Comparison of ENCODE assay signal across 11 mouse cellular contexts in genomic region chr2:106796246-106796645, GRCm38 (mm10).
A peak's percentile ranks its signal among the peaks of the same experiment; 100 is the strongest.
DNase-seq lines count a peak whose midpoint lies in the region; ATAC-seq and TF ChIP-seq lines count a peak whose summit lies in the region.
"Had no signal": no experiment of that assay in that cellular context is flagged by ENCODE, and none has a peak within 500 bp of the region (broad histone marks: within the 10 kb centered on the region; RNA-seq: fewer than 3 reads in every experiment).

No protein-coding gene starts in this region.

- no peak for TF ChIP-seq CTCF in left cerebral cortex, adult 2 months (IDR thresholded peaks at IDR 0.05)

- H3K4me2 ChIP-seq in heart, embryonic 13.5 days, result peak overlapping the region; percentile 39
- H3K4me2 ChIP-seq in embryonic facial prominence, embryonic 13.5 days, result peak overlapping the region; percentile 41
- H3K4me2 ChIP-seq in hindbrain, embryonic 14.5 days (replicated peaks), result peak overlapping the region; percentile 30
- H3K4me2 ChIP-seq in midbrain, embryonic 16.5 days (ENCODE audit: low read length), result peak overlapping the region; percentile 49

- peak overlapping the region; percentile 25 for H3K27ac ChIP-seq in heart, embryonic 13.5 days (replicated peaks)
- peak overlapping the region; percentile 69 for H3K27ac ChIP-seq in embryonic facial prominence, embryonic 13.5 days
- H3K27ac ChIP-seq in hindbrain, embryonic 14.5 days, result peak overlapping the region; percentile 55
- H3K27ac ChIP-seq in midbrain, embryonic 16.5 days (ENCODE audit: low read length), result peak overlapping the region; percentile 51
- no peak overlapping the region for H3K27ac ChIP-seq in left cerebral cortex, adult 2 months
- H3K27ac ChIP-seq: heart, adult 2 months had no signal

- ATAC-seq in heart, embryonic 13.5 days (ENCODE audit: extremely low read depth, insufficient number of reproducible peaks, low FRiP score, low TSS enrichment), result no peak
- no peak for ATAC-seq in embryonic facial prominence, embryonic 13.5 days (ENCODE audit: insufficient number of reproducible peaks, insufficient read depth, low FRiP score, low TSS enrichment, low read depth)
- ATAC-seq in hindbrain, embryonic 14.5 days (ENCODE audit: low FRiP score), result 0 out of 2 replicates have a peak, but pooled peaks have one; percentile 11
- ATAC-seq in midbrain, embryonic 16.5 days, result peak; percentile 44; the same call in 1 of the 2 replicates

- peak overlapping the region; percentile 7; the same call in 1 of the 2 replicates for H3K9ac ChIP-seq in heart, embryonic 13.5 days
- H3K9ac ChIP-seq in embryonic facial prominence, embryonic 13.5 days, result 0 out of 2 replicates have a peak overlapping the region, but pooled peaks have one; percentile 27
- 0 out of 2 replicates have a peak overlapping the region, but pooled peaks have one; percentile 0 for H3K9ac ChIP-seq in hindbrain, embryonic 14.5 days
- H3K9ac ChIP-seq in midbrain, embryonic 16.5 days (ENCODE audit: low read depth, low read length), result peak overlapping the region; percentile 36

- no peaks in the 10 kb centered on the region for H3K27me3 ChIP-seq in heart, embryonic 13.5 days (replicated peaks)
- H3K27me3 ChIP-seq in embryonic facial prominence, embryonic 13.5 days, result no peaks in the 10 kb centered on the region
- no peaks in the 10 kb centered on the region for H3K27me3 ChIP-seq in hindbrain, embryonic 14.5 days (ENCODE audit: control insufficient read depth, insufficient read depth, low read length)
- no peaks in the 10 kb centered on the region for H3K27me3 ChIP-seq in midbrain, embryonic 16.5 days (ENCODE audit: control insufficient read depth, insufficient read depth, low read depth, low read length)

- no peaks in the 10 kb centered on the region; the same call in 1 of the 2 replicates for H3K36me3 ChIP-seq in heart, embryonic 13.5 days
- no peaks in the 10 kb centered on the region for H3K36me3 ChIP-seq in embryonic facial prominence, embryonic 13.5 days
- H3K36me3 ChIP-seq in hindbrain, embryonic 14.5 days (replicated peaks; ENCODE audit: control insufficient read depth, insufficient read depth), result no peaks in the 10 kb centered on the region; the same call in 1 of the 2 replicates
- no peaks in the 10 kb centered on the region for H3K36me3 ChIP-seq in midbrain, embryonic 16.5 days (ENCODE audit: control insufficient read depth, insufficient read depth, low read length)

- intact Hi-C loops in left cerebral cortex, adult 2 months (cut with DNase I), result no loop called here
- intact Hi-C loops in gastrocnemius, postnatal 36 days (cut with DNase I), result no loop called here

- peaks cover 56% of the 10 kb centered on the region for H3K4me1 ChIP-seq in heart, embryonic 13.5 days
- peaks cover 30% of the 10 kb centered on the region for H3K4me1 ChIP-seq in embryonic facial prominence, embryonic 13.5 days
- peaks cover 33% of the 10 kb centered on the region for H3K4me1 ChIP-seq in hindbrain, embryonic 14.5 days (replicated peaks; ENCODE audit: control insufficient read depth, insufficient read depth, low read length)
- H3K4me1 ChIP-seq in midbrain, embryonic 16.5 days (ENCODE audit: control insufficient read depth, insufficient read depth, low read length), result peaks cover 27% of the 10 kb centered on the region

- H3K9me3 ChIP-seq in heart, embryonic 13.5 days, result no peaks in the 10 kb centered on the region
- H3K9me3 ChIP-seq in embryonic facial prominence, embryonic 13.5 days, result no peaks in the 10 kb centered on the region
- no peaks in the 10 kb centered on the region for H3K9me3 ChIP-seq in hindbrain, embryonic 14.5 days (ENCODE audit: control insufficient read depth, low read length)
- H3K9me3 ChIP-seq in midbrain, embryonic 16.5 days (replicated peaks; ENCODE audit: control insufficient read depth, low read length, poor library complexity, severe bottlenecking), result no peaks in the 10 kb centered on the region

- WGBS in heart, embryonic 13.5 days, result 24% methylated on average over 7 of the region's 7 CpGs
- WGBS in embryonic facial prominence, embryonic 13.5 days, result 11% methylated on average over 7 of the region's 7 CpGs
- WGBS in hindbrain, embryonic 14.5 days, result 7% methylated on average over 7 of the region's 7 CpGs
- 5% methylated on average over 7 of the region's 7 CpGs for WGBS in midbrain, embryonic 16.5 days

- H3K4me3 ChIP-seq in heart, embryonic 13.5 days, result no peak overlapping the region
- H3K4me3 ChIP-seq in embryonic facial prominence, embryonic 13.5 days, result no peak overlapping the region
- no peak overlapping the region for H3K4me3 ChIP-seq in hindbrain, embryonic 14.5 days (replicated peaks; ENCODE audit: low read length)
- no peak overlapping the region; the same call in 1 of the 2 replicates for H3K4me3 ChIP-seq in midbrain, embryonic 16.5 days (ENCODE audit: low read depth, low read length)
- no peak overlapping the region for H3K4me3 ChIP-seq in left cerebral cortex, adult 2 months
- H3K4me3 ChIP-seq: heart, adult 2 months had no signal

- no peak for DNase-seq in heart, adult 8-10 months (ENCODE audit: low spot score)
- DNase-seq in hindbrain, embryonic 14.5 days (ENCODE audit: low spot score), result no peak
- DNase-seq in MN1 (ENCODE audit: low spot score), result no peak
- no peak for DNase-seq in left cerebral cortex, adult 2 months (ENCODE audit: extremely low spot score in 1 of 2, low spot score in 2 of 2)
- no peak for DNase-seq in gastrocnemius, postnatal 36 days
- DNase-seq: heart, adult 2 months; kidney, postnatal 14 days; lung, postnatal 10 days had no signal

Comparison
In these comparisons a context has a peak if more than half of its experiments do, and no peak if none do; other contexts are left out.
1. ATAC-seq: peak in hindbrain, embryonic 14.5 days (single experiment) and midbrain, embryonic 16.5 days (single experiment); none in heart, embryonic 13.5 days (single experiment) and embryonic facial prominence, embryonic 13.5 days (single experiment).
2. Peak in every context shown above with its lines, with median percentiles within 50 percentile points of each other: H3K4me2 ChIP-seq and H3K9ac ChIP-seq.